Mouse (Mus musculus) liver, embryonic 12.5 days (tissue): Measurements from ENCODE around the gene St8sia6. TPM values are rescaled to one million over a fixed set of nuclear protein-coding genes. Genes with fewer than 3 reads are reported as not detected.

ENCODE experiments used
- ATAC-seq: fragments of 200-750 bp; cut with Nextera tagmentation; 2 replicates; pipeline ENCODE4 v1.8.0; 2017; ENCODE audit warnings: moderate number of reproducible peaks, mild to moderate bottlenecking, moderate library complexity
- H3K27ac ChIP-seq: fragments of 300-500 bp; sonication (generic); 2 replicates; pipeline ENCODE4 v1.5.1; 2016; ENCODE audit warnings: mild to moderate bottlenecking
- H3K27me3 ChIP-seq: fragments of 300-500 bp; sonication (generic); replicated peaks from 2 replicates; pipeline ENCODE4 v1.6.1; 2016; ENCODE audit warnings: mild to moderate bottlenecking, moderate library complexity
- H3K36me3 ChIP-seq: fragments of 300-500 bp; sonication (generic); 2 replicates; pipeline ENCODE4 v1.6.1; 2016; ENCODE audit warnings: mild to moderate bottlenecking, moderate library complexity
- H3K4me1 ChIP-seq: fragments of 300-500 bp; sonication (generic); 2 replicates; pipeline ENCODE4 v1.6.1; 2016
- H3K4me2 ChIP-seq: fragments of 300-500 bp; sonication (generic); 2 replicates; pipeline ENCODE4 v1.6.1; 2016; ENCODE audit warnings: mild to moderate bottlenecking, moderate library complexity
- H3K4me3 ChIP-seq: fragments of 300-500 bp; sonication (generic); 2 replicates; pipeline ENCODE4 v1.5.1; 2016; ENCODE audit warnings: mild to moderate bottlenecking, moderate library complexity
- H3K9ac ChIP-seq: fragments of 300-500 bp; sonication (generic); 2 replicates; pipeline ENCODE4 v1.6.1; 2016; ENCODE audit warnings: mild to moderate bottlenecking, moderate library complexity
- H3K9me3 ChIP-seq: fragments of 300-500 bp; sonication (generic); replicated peaks from 2 replicates; pipeline ENCODE4 v1.6.1; 2016; ENCODE audit warnings: mild to moderate bottlenecking, moderate library complexity
- WGBS: fragments of 180-500 bp; shearing (Covaris S2); methylation state at CpG from one replicate; pipeline ENCODE4 v1.1.7; 2016; ENCODE audit not compliant: insufficient replicate concordance; 5-methylcytosine and 5-hydroxymethylcytosine counted together
- polyA plus RNA-seq: library from polyadenylated mRNA; unstranded; fragments of >200 nt; fragmentation: Nextera tagmentation; extraction: Ambion mirVana; gene quantifications from 2 replicates; pipeline ENCODE4 v1.2.1, GENCODE M21; 2016

Gene St8sia6
- polyA plus RNA-seq, 1 experiment from 2014 or later: 0.02 TPM

GRCm38 (mm10) chr2:13755733-13756132 is 38.1 kb downstream of the St8sia6 start:
- 61% methylated on average over 4 of the region's 4 CpGs for WGBS
- Histone ChIP-seq H3K9ac (no peak overlapping the region), H3K9me3 (no peaks in the 10 kb centered on the region), H3K4me1 (no peaks in the 10 kb centered on the region), H3K36me3 (no peaks in the 10 kb centered on the region), H3K27me3 (no peaks in the 10 kb centered on the region), H3K27ac (no peak overlapping the region), H3K4me2 (no peak overlapping the region), H3K4me3 (no peak overlapping the region)
- ATAC-seq: no peak

- Histone ChIP-seq H3K4me2 (no peak overlapping the region), H3K4me1 (no peaks in the 10 kb centered on the region), H3K27ac (no peak overlapping the region), H3K4me3 (no peak overlapping the region), H3K27me3 (no peaks in the 10 kb centered on the region), H3K9me3 (no peaks in the 10 kb centered on the region), H3K36me3 (no peaks in the 10 kb centered on the region), H3K9ac (no peak overlapping the region)
- WGBS: 77% methylated on average over 1 of the region's 1 CpGs
- no peak for ATAC-seq
These were observed 42.2 kb downstream of the St8sia6 start for GRCm38 (mm10) chr2:13751691-13752090.

GRCm38 (mm10) chr2:13750777-13751176 is 43.1 kb downstream of the St8sia6 start:
- Histone ChIP-seq H3K9ac (no peak overlapping the region), H3K36me3 (no peaks in the 10 kb centered on the region), H3K4me2 (no peak overlapping the region), H3K9me3 (no peaks in the 10 kb centered on the region), H3K27me3 (no peaks in the 10 kb centered on the region), H3K4me1 (no peaks in the 10 kb centered on the region), H3K4me3 (no peak overlapping the region), H3K27ac (no peak overlapping the region)
- ATAC-seq: no peak
- WGBS: 64% methylated on average over 1 of the region's 1 CpGs

GRCm38 (mm10) chr2:13750089-13750488 is 43.8 kb downstream of the St8sia6 start:
- H3K4me1 ChIP-seq: no peaks in the 10 kb centered on the region
- H3K9ac ChIP-seq: no peak overlapping the region
- no peaks in the 10 kb centered on the region for H3K27me3 ChIP-seq
- no peaks in the 10 kb centered on the region for H3K36me3 ChIP-seq
- no peak overlapping the region for H3K27ac ChIP-seq
- ATAC-seq: no peak
- no peak overlapping the region for H3K4me3 ChIP-seq
- no peaks in the 10 kb centered on the region for H3K9me3 ChIP-seq
- WGBS: 63% methylated on average over 1 of the region's 1 CpGs
- no peak overlapping the region for H3K4me2 ChIP-seq

DNA sequence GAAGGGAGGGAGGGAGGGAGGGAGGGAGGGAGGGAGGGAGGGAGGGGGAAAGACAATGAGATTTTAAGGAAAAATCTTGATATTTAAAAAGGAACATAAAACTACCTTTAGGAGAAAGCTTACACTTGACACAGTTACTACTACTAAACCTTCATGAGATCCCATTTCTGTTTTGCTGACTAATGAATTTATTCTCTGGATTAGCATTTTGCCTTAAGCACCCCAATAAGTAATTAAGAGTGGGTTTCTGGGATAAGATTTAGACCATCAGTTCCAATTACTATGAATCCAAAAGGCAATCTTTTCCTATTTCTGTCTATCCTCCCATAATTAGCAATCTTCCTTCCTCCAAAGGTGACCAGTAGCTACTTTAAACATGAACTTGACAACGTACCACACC is 44.7 kb downstream of the St8sia6 start:
- H3K27me3 ChIP-seq: no peaks in the 10 kb centered on the region
- H3K4me3 ChIP-seq: no peak overlapping the region
- no peaks in the 10 kb centered on the region for H3K36me3 ChIP-seq
- no peak overlapping the region for H3K27ac ChIP-seq
- WGBS: 84% methylated on average over 1 of the region's 1 CpGs
- ATAC-seq: no peak
- no peaks in the 10 kb centered on the region for H3K4me1 ChIP-seq
- no peak overlapping the region for H3K4me2 ChIP-seq
- no peaks in the 10 kb centered on the region for H3K9me3 ChIP-seq
- no peak overlapping the region for H3K9ac ChIP-seq

GRCm38 (mm10) chr2:13747576-13747975 is 46.3 kb downstream of the St8sia6 start:
- H3K4me2 ChIP-seq: no peak overlapping the region
- H3K4me3 ChIP-seq: no peak overlapping the region
- H3K9me3 ChIP-seq: no peaks in the 10 kb centered on the region
- no peaks in the 10 kb centered on the region for H3K27me3 ChIP-seq
- no peaks in the 10 kb centered on the region for H3K4me1 ChIP-seq
- no peak overlapping the region for H3K9ac ChIP-seq
- no peaks in the 10 kb centered on the region for H3K36me3 ChIP-seq
- no peak for ATAC-seq
- H3K27ac ChIP-seq: no peak overlapping the region
- 91% methylated on average over 1 of the region's 1 CpGs for WGBS

DNA sequence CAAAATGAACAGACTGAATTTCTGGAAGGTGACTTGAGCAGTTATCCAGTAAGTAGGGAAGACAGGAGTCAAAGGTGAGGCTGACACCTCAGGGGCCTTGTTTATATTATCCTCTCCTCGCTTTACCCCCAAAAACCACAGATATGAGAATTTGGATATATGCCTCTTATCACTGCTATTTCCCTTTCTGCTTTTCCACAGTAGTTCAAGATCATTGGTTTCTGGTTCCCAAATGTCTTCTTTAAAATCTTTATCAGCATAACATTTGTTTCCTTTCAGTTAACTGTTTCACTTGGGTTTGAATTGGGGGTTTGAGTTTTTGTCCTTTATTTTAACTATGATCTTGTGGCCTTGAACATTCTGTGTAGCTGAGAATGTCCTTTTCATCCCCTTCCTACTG is 47.8 kb downstream of the St8sia6 start:
- WGBS: 13% methylated on average over 1 of the region's 1 CpGs
- H3K4me1 ChIP-seq: no peaks in the 10 kb centered on the region
- H3K9me3 ChIP-seq: no peaks in the 10 kb centered on the region
- no peaks in the 10 kb centered on the region for H3K27me3 ChIP-seq
- no peaks in the 10 kb centered on the region for H3K36me3 ChIP-seq
- H3K4me2 ChIP-seq: no peak overlapping the region
- no peak overlapping the region for H3K27ac ChIP-seq
- H3K9ac ChIP-seq: no peak overlapping the region
- no peak for ATAC-seq
- no peak overlapping the region for H3K4me3 ChIP-seq

GRCm38 (mm10) chr2:13738704-13739103 is 55.2 kb downstream of the St8sia6 start:
- no peak for ATAC-seq
- 67% methylated on average over 7 of the region's 7 CpGs for WGBS
- H3K4me2 ChIP-seq: no peak overlapping the region
- H3K27me3 ChIP-seq: no peaks in the 10 kb centered on the region
- H3K9me3 ChIP-seq: no peaks in the 10 kb centered on the region
- H3K4me3 ChIP-seq: no peak overlapping the region
- no peaks in the 10 kb centered on the region for H3K36me3 ChIP-seq
- H3K27ac ChIP-seq: no peak overlapping the region
- H3K9ac ChIP-seq: no peak overlapping the region
- no peaks in the 10 kb centered on the region for H3K4me1 ChIP-seq

DNA sequence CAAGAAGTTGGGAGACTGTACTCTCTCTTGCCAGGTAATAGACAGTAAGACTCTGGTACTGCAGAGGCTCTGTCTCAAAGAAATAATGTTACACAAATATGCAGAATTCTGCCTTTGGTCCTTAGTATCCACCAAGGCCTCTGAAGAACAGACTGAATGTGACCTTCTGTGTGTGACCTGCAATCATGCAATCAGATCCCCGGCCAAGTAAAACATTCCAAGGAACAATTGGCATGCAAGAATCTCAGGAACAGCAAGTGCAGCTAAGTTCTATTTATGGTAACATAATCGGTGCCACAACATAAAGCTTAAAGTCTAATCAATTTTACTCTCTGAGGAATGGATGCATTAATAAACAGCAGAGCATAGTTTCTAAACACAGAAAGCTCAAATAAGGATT is 66.0 kb downstream of the St8sia6 start:
- 58% methylated on average over 2 of the region's 2 CpGs for WGBS
- Histone ChIP-seq H3K4me2 (no peak overlapping the region), H3K9ac (no peak overlapping the region), H3K9me3 (no peaks in the 10 kb centered on the region), H3K27ac (no peak overlapping the region), H3K4me3 (no peak overlapping the region), H3K36me3 (no peaks in the 10 kb centered on the region), H3K4me1 (no peaks in the 10 kb centered on the region), H3K27me3 (no peaks in the 10 kb centered on the region)
- no peak for ATAC-seq

GRCm38 (mm10) chr2:13725592-13725991 is 68.3 kb downstream of the St8sia6 start:
- no peak for ATAC-seq
- WGBS: 63% methylated on average over 3 of the region's 3 CpGs

GRCm38 (mm10) chr2:13722241-13722640 is 71.6 kb downstream of the St8sia6 start:
- Histone ChIP-seq H3K4me3 (no peak overlapping the region), H3K9me3 (no peaks in the 10 kb centered on the region), H3K27ac (no peak overlapping the region), H3K4me2 (no peak overlapping the region), H3K27me3 (no peaks in the 10 kb centered on the region), H3K36me3 (no peaks in the 10 kb centered on the region), H3K9ac (no peak overlapping the region), H3K4me1 (no peaks in the 10 kb centered on the region)
- ATAC-seq: no peak
- WGBS: 63% methylated on average over 4 of the region's 4 CpGs

More at GRCm38 (mm10) chr2:13725592-13725991, 68.3 kb downstream of the St8sia6 start:
- no peak overlapping the region for H3K4me2 ChIP-seq
- H3K27ac ChIP-seq: no peak overlapping the region
- H3K27me3 ChIP-seq: no peaks in the 10 kb centered on the region
- H3K4me1 ChIP-seq: no peaks in the 10 kb centered on the region
- no peak overlapping the region for H3K4me3 ChIP-seq
- no peaks in the 10 kb centered on the region for H3K9me3 ChIP-seq
- no peak overlapping the region for H3K9ac ChIP-seq
- H3K36me3 ChIP-seq: no peaks in the 10 kb centered on the region

DNA sequence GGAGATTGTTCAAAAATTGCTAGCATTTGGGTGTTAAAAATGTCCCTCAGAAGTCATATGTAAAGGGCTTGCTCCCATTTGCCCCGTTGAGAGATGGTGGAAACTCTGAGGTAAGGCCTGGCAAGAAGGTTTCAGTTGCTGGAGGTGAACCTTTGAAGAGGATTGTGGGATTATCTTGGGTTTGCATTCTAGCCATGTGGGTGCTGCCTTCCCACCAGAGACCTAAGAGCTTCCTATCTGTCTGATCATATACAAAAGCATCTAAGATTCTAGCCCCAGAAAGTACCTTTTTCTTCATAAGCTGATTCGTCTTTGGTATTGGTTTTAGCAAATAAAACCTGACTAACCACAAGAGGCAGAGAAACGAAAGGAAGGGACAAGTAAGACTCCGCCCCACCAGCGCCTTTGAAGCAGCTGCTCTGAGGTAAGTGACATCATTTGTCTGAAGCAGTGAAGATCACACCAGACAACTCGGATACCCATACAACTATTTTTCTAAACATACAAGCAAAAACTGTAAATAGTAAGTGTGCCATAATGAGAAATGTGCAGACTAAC is 75.2 kb downstream of the St8sia6 start:
- no peak overlapping the region for H3K4me2 ChIP-seq
- H3K9me3 ChIP-seq: no peaks in the 10 kb centered on the region
- no peaks in the 10 kb centered on the region for H3K36me3 ChIP-seq
- ATAC-seq: no peak
- H3K9ac ChIP-seq: no peak overlapping the region
- H3K27ac ChIP-seq: no peak overlapping the region
- H3K4me1 ChIP-seq: no peaks in the 10 kb centered on the region
- H3K27me3 ChIP-seq: no peaks in the 10 kb centered on the region
- 51% methylated on average over 6 of the region's 6 CpGs for WGBS
- no peak overlapping the region for H3K4me3 ChIP-seq

- Histone ChIP-seq H3K4me1 (no peaks in the 10 kb centered on the region), H3K27me3 (no peaks in the 10 kb centered on the region), H3K9me3 (no peaks in the 10 kb centered on the region), H3K36me3 (no peaks in the 10 kb centered on the region), H3K4me3 (no peak overlapping the region), H3K27ac (no peak overlapping the region), H3K4me2 (no peak overlapping the region), H3K9ac (no peak overlapping the region)
- WGBS: 24% methylated on average over 1 of the region's 1 CpGs
- no peak for ATAC-seq
These were observed 85.1 kb downstream of the St8sia6 start for GRCm38 (mm10) chr2:13708785-13709184.
